Mouse (Mus musculus) testis, adult 2 months (tissue): ENCODE results near the gene 9430015G10Rik.

Source experiments
- CTCF ChIP-seq: fragments of 200-500 bp; IDR thresholded peaks from 2 replicates; pipeline ENCODE4 v1.5.1; 2012; ENCODE audit warnings: low read depth, mild to moderate bottlenecking, inconsistent platforms, low read length, moderate library complexity; ENCODE audit not compliant: control insufficient read depth, insufficient read depth, insufficient replicate concordance
- POLR2A ChIP-seq: fragments of 200-500 bp; IDR thresholded peaks from 2 replicates; pipeline ENCODE4 v1.6.1; 2012; ENCODE audit warnings: low read depth, mild to moderate bottlenecking, inconsistent platforms, low read length, moderate library complexity; ENCODE audit not compliant: control insufficient read depth

GRCm38 (mm10) chr4:156076911-156077382 lies 32.8 kb upstream of the 9430015G10Rik start:
- TF ChIP-seq CTCF (no peak), POLR2A (no peak)
